Mouse (Mus musculus) hindbrain, embryonic 11.5 days (tissue): ENCODE data around the gene Farp1. TPM values are rescaled to one million over a fixed set of nuclear protein-coding genes. Genes with fewer than 3 reads are reported as not detected.

ENCODE experiments used
- ATAC-seq: fragments of 200-750 bp; cut with Nextera tagmentation; 2 replicates; pipeline ENCODE4 v1.8.0; 2017; ENCODE audit warnings: mild to moderate bottlenecking, moderate TSS enrichment, moderate library complexity; ENCODE audit not compliant: low FRiP score
- DNase-seq: peaks from one replicate; pipeline ENCODE4 v3.0.0-alpha.2; 2015; ENCODE audit warnings: low spot score
- H3K27ac ChIP-seq: fragments of 300-500 bp; sonication (generic); 2 replicates; pipeline ENCODE4 v1.5.1; 2014; ENCODE audit warnings: mild to moderate bottlenecking, low read depth, low read length
- H3K27me3 ChIP-seq: fragments of 300-500 bp; sonication (generic); 2 replicates; pipeline ENCODE4 v1.6.1; 2014; ENCODE audit warnings: mild to moderate bottlenecking, low read length, moderate library complexity, mixed read lengths; ENCODE audit not compliant: control insufficient read depth, insufficient read depth
- H3K36me3 ChIP-seq: fragments of 300-500 bp; sonication (generic); 2 replicates; pipeline ENCODE4 v1.6.1; 2014; ENCODE audit warnings: mild to moderate bottlenecking, low read length, moderate library complexity, mixed read lengths; ENCODE audit not compliant: control insufficient read depth, insufficient read depth
- H3K4me1 ChIP-seq: fragments of 300-500 bp; sonication (generic); replicated peaks from 2 replicates; pipeline ENCODE4 v1.6.1; 2014; ENCODE audit warnings: low read length, mixed read lengths; ENCODE audit not compliant: control insufficient read depth, insufficient read depth
- H3K4me2 ChIP-seq: fragments of 300-500 bp; sonication (generic); replicated peaks from 2 replicates; pipeline ENCODE4 v1.6.1; 2014; ENCODE audit warnings: mild to moderate bottlenecking, low read depth, low read length
- H3K4me3 ChIP-seq: fragments of 300-500 bp; sonication (generic); 2 replicates; pipeline ENCODE4 v1.5.1; 2014; ENCODE audit warnings: low read depth, low read length
- H3K9ac ChIP-seq: fragments of 300-500 bp; sonication (generic); 2 replicates; pipeline ENCODE4 v1.6.1; 2014; ENCODE audit warnings: low read depth, low read length
- H3K9me3 ChIP-seq: fragments of 300-500 bp; sonication (generic); 2 replicates; pipeline ENCODE4 v1.6.1; 2016; ENCODE audit warnings: low read length; ENCODE audit not compliant: control insufficient read depth
- WGBS: fragments of 180-500 bp; shearing (Covaris S2); extraction: QIAGEN DNeasy Blood & Tissue Kit; methylation state at CpG from one replicate; pipeline ENCODE4 v1.1.7; 2014; 5-methylcytosine and 5-hydroxymethylcytosine counted together
- polyA plus RNA-seq: library from polyadenylated mRNA; unstranded; fragments of >200 nt; fragmentation: Nextera tagmentation; extraction: Ambion mirVana; gene quantifications from 2 replicates; pipeline ENCODE4 v1.2.1, GENCODE M21; 2014

Farp1 gene
- polyA plus RNA-seq, 1 experiment from 2014 or later: 32.5 TPM

DNA sequence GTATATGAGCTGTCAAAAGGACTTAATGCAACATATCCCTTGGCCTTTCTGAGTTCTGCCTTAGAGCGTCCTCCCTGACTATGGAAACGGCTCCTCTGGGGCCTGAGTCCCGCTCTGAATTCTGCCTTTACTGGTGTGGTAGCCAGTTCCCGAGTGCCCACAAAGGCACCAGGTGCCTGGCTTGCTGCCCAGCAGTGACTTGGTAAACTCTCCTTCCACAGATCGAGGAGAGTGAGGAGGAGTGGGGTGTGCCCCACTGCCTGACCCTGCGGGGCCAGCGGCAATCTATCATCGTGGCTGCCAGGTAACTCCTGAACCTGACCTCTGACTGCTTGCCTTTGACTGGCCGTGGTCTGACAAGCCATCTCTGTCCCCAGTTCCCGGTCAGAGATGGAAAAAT, 241.0 kb downstream of the Farp1 start:
- WGBS: 87% methylated on average over 10 of the region's 10 CpGs
- Histone ChIP-seq H3K4me2 (no peak overlapping the region), H3K4me3 (no peak overlapping the region), H3K4me1 (no peaks in the 10 kb centered on the region), H3K9me3 (no peaks in the 10 kb centered on the region), H3K27me3 (no peaks in the 10 kb centered on the region), H3K36me3 (0 out of 2 replicates have a peak, but pooled peaks cover 2% of the 10 kb centered on the region), H3K27ac (no peak overlapping the region), H3K9ac (no peak overlapping the region)
- no peak for DNase-seq
- no peak for ATAC-seq

DNA sequence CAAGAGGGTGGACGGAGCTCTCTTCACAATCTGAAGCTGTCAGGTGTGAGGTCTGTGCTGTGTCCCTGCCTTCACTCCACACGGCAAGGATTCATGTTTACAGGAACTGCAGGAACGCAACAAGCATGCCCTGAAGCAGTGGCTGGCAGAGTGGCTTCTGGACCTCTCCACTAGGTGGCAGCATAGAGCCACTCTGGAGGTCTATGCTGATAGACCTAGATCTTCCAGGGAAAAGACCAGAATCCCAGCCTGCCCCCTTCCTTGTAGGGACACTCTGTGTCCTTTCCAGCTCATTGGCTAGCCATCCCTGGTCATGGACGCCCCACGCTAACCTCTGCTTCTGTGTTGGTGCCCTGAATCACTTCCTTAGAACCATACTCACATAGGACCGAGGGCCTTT, 244.1 kb downstream of the Farp1 start:
- peak; percentile 66; the same call in 1 of the 2 replicates for ATAC-seq
- Histone ChIP-seq H3K27me3 (no peaks in the 10 kb centered on the region), H3K9me3 (no peaks in the 10 kb centered on the region), H3K9ac (no peak overlapping the region), H3K4me1 (no peaks in the 10 kb centered on the region), H3K36me3 (peaks cover 5% of the 10 kb centered on the region; the same call in 1 of the 2 replicates), H3K27ac (no peak overlapping the region), H3K4me2 (no peak overlapping the region), H3K4me3 (no peak overlapping the region)
- 47% methylated on average over 6 of the region's 6 CpGs for WGBS
- peak; percentile 91 for DNase-seq

DNA sequence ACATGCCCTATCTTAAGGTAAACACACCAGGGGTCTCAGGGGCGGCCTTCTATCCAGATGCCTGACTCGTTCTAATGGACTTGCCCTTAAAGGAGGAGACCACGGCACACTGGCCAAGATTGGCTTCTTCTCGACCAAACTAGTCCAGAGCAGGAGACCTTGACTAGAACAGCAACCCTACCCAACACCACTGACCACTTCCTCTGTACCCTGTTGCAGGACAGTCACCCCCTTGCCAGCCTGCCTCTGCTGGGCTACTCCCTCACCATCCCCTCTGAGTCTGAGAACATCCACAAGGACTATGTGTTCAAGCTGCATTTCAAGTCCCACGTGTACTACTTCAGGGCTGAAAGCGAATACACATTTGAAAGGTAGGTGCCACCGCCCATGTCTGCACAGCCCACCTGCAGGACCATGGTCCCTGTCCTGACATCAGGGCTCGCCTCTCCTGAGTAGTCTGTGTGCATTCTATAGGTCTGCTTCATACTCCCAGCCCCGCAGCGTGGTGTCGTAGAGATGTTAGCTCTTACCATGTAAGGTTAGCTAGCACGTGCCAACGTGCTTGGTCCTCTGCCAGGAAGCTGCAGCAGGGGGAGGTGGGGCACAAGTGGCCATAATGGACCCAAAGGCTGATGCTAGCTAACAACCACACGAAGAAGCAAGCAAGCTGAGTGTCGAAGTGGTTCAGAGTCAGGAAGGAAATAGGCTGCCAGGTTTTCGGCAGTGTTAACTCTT, 245.8 kb downstream of the Farp1 start:
- ATAC-seq: no peak
- no peak for DNase-seq
- no peak overlapping the region for H3K4me3 ChIP-seq
- H3K27me3 ChIP-seq: no peaks in the 10 kb centered on the region
- 89% methylated on average over 16 of the region's 16 CpGs for WGBS
- no peaks in the 10 kb centered on the region for H3K4me1 ChIP-seq
- no peak overlapping the region for H3K4me2 ChIP-seq
- H3K9me3 ChIP-seq: no peaks in the 10 kb centered on the region
- no peak overlapping the region for H3K9ac ChIP-seq
- H3K27ac ChIP-seq: no peak overlapping the region
- peaks cover 5% of the 10 kb centered on the region; the same call in 1 of the 2 replicates for H3K36me3 ChIP-seq

DNA sequence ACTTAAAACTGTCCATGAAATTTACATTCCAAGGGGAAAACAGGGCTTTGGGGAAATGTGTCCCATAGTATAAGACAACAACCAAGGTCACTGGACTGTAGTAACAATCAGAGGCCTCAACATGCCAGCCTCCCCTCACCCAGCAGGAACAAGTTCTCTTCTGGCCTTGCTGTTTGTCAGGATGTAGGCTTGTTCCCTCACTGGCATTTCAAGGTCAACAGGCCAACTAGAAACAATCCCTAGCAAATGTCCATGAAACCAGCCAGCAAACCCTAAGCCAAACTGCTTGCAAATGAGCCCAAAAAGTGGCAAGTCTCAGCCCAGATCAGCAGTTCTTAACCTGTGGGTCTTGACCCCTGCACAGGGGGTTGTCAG, 246.3 kb downstream of the Farp1 start:
- H3K4me2 ChIP-seq: no peak overlapping the region
- no peaks in the 10 kb centered on the region for H3K27me3 ChIP-seq
- H3K9me3 ChIP-seq: no peaks in the 10 kb centered on the region
- ATAC-seq (no peak), DNase-seq (no peak)
- H3K27ac ChIP-seq: no peak overlapping the region
- H3K36me3 ChIP-seq: peaks cover 5% of the 10 kb centered on the region; the same call in 1 of the 2 replicates
- H3K9ac ChIP-seq: no peak overlapping the region
- H3K4me3 ChIP-seq: no peak overlapping the region
- no peaks in the 10 kb centered on the region for H3K4me1 ChIP-seq

DNA sequence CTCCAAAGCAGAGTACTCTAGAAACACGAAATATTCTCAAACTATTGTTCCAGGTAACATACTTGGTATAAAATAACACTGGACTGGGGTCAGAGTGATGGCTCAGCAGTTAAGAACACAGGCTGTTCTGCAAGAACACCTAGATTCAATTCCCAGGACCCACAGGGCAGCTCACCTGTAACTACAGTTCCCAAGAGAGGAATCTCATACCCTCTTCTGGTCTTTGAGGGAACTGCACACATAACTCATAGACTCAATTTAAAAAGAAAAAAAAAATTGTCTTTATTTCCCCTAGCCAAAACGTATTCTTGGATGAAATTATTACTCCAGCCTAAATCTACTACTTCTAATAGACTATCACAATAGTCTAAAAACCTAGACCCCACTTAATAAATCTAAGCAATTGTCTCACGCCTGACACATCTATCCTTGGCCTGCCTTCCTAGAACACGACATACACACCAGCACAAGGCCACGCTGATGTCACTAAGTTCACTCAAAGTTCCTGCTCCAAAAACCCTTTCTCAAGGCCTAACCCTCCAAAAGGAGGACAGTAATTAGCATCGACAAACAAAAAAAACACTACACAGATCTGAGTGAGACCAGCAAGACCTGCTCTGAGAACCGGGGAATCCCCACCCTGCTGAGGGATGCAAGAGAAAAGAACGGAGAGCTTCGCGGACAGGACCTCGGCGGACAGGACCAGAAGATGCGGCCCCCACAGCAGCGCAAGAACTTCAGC, 250.6 kb downstream of the Farp1 start:
- no peaks in the 10 kb centered on the region for H3K27me3 ChIP-seq
- H3K4me1 ChIP-seq: no peaks in the 10 kb centered on the region
- no peak overlapping the region for H3K27ac ChIP-seq
- no peak overlapping the region for H3K4me3 ChIP-seq
- DNase-seq: no peak
- peaks cover 2% of the 10 kb centered on the region; the same call in 1 of the 2 replicates for H3K36me3 ChIP-seq
- 96% methylated on average over 14 of the region's 14 CpGs for WGBS
- no peak for ATAC-seq
- H3K4me2 ChIP-seq: no peak overlapping the region
- no peaks in the 10 kb centered on the region for H3K9me3 ChIP-seq
- H3K9ac ChIP-seq: no peak overlapping the region

DNA sequence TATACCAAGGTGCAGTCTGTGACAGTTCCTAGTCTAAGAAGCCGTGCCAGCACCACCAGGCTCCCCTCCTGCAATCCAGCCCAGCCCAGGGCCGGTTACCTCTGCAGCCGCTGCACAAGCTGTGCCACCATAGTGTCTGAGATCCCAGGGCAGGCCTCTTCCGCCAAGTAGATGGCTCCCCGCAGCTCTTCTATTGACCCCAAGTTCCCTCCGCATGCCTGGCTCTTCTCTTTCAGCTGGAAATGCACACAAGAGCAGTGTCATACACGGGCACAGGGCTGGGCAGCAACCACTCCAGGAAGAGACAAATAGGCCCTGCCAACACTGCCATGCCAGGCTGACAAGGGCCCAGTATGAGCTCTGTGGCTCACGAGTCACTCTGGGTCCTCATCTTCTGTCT, 256.9 kb downstream of the Farp1 start:
- 88% methylated on average over 8 of the region's 8 CpGs for WGBS
- H3K36me3 ChIP-seq: no peaks in the 10 kb centered on the region

DNA sequence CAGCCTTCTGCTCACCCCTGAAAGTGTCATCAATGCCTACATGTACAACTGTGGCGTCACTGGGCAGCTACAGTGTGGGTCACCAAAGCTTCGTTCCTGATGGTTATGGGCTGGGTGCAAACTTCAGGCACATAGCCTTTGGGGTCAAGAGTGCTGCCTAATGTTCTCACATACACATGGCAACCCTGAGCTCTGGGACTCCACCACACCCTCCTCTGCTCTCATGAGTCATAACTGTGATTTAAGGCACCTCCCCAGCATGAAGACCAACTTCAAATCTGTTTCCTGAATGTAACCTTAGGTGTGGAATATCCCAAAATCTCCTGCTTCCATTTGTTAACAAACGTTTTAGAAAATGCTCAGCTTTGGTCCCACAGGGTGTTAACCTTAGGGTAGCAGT, 257.4 kb downstream of the Farp1 start:
- Histone ChIP-seq H3K4me1 (no peaks in the 10 kb centered on the region), H3K9me3 (no peaks in the 10 kb centered on the region), H3K9ac (no peak overlapping the region), H3K27ac (no peak overlapping the region), H3K4me2 (no peak overlapping the region), H3K4me3 (no peak overlapping the region), H3K27me3 (no peaks in the 10 kb centered on the region), H3K36me3 (no peaks in the 10 kb centered on the region)
- no peak for ATAC-seq
- no peak for DNase-seq
- 92% methylated on average over 3 of the region's 3 CpGs for WGBS

More for the DNA sequence above, 256.9 kb downstream of the Farp1 start:
- Histone ChIP-seq H3K4me3 (no peak overlapping the region), H3K4me2 (no peak overlapping the region), H3K27ac (no peak overlapping the region), H3K27me3 (no peaks in the 10 kb centered on the region), H3K9ac (no peak overlapping the region), H3K4me1 (no peaks in the 10 kb centered on the region), H3K9me3 (no peaks in the 10 kb centered on the region)
- DNase-seq: no peak
- no peak for ATAC-seq

DNA sequence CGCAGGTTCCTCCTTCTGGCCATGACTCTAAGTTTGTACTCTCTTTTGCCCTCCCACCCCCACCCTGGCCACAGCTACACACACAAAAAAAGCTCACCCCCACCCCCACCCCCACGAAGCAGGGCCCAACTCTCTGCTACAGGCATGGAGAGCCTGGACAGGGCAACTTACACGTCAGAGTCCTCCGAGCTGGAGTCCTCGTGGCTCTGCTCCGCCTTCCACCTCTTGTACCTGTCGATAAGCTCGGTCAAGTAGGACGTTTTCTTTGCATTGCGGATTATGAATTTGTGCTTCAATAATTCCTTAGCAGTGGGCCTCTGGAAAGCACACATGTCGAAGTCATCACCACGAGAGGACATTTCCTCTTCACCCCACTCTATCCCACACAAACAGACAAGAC, 259.5 kb downstream of the Farp1 start:
- H3K27me3 ChIP-seq: no peaks in the 10 kb centered on the region
- no peak for DNase-seq
- H3K9ac ChIP-seq: no peak overlapping the region
- no peaks in the 10 kb centered on the region for H3K4me1 ChIP-seq
- no peak overlapping the region for H3K4me2 ChIP-seq
- 91% methylated on average over 12 of the region's 12 CpGs for WGBS
- H3K36me3 ChIP-seq: no peaks in the 10 kb centered on the region
- no peak for ATAC-seq
- no peak overlapping the region for H3K4me3 ChIP-seq
- H3K27ac ChIP-seq: no peak overlapping the region
- no peaks in the 10 kb centered on the region for H3K9me3 ChIP-seq

DNA sequence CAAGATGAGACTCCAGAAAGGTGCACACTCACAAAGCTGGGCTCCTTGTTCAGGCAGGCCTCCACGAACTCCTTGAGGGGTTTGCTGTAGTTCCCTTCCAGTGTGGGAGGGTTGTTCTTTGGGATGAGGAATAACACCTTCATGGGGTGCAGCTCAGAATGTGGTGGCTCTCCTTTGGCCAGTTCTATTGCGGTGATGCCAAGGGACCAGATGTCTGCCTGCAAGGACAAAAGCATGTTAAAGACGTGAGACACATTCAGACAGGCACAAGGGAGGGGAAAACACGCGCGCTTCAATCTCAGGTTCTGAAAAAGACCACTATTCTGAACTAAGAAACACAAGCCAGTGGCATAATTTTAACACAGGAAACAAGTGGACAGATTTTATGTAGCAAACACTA, 262.1 kb downstream of the Farp1 start:
- WGBS: 92% methylated on average over 6 of the region's 6 CpGs
- Histone ChIP-seq H3K9ac (no peak overlapping the region), H3K4me3 (no peak overlapping the region), H3K9me3 (no peaks in the 10 kb centered on the region), H3K36me3 (no peaks in the 10 kb centered on the region), H3K27ac (no peak overlapping the region), H3K4me2 (no peak overlapping the region), H3K27me3 (no peaks in the 10 kb centered on the region), H3K4me1 (no peaks in the 10 kb centered on the region)
- ATAC-seq: no peak
- no peak for DNase-seq
